Comparison of ENCODE assay signal across 24 mouse cellular contexts in the genomic region with DNA sequence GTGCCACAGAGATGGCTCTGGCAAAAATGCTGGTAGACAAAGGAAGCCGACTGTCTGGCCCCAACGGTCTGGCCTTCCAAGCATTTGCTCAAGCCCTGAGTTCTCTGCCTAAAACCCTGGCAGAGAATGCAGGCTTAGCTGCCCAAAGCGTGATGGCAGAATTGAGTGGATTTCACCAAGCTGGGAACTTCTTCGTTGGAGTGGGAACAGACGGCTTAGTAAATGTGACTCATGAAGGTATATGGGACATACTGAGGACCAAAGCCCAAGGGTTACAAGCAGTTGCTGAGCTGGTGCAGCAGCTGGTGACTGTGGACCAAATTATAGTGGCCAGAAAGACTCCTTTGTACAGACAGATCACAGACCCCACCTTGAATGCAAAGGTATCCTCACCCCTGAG. TPM values are rescaled to one million over a fixed set of nuclear protein-coding genes. Genes with fewer than 3 reads are reported as not detected.
DNase-seq lines count a peak whose midpoint lies in the region; ATAC-seq and TF ChIP-seq lines count a peak whose summit lies in the region.
"Had no signal": no experiment of that assay in that cellular context is flagged by ENCODE, and none has a peak within 500 bp of the region (broad histone marks: within the 10 kb centered on the region; RNA-seq: fewer than 3 reads in every experiment).

No protein-coding gene starts in this region.

- H3K4me3 ChIP-seq in intestine, embryonic 14.5 days (ENCODE audit: low read depth, low read length) = no peak overlapping the region
- H3K4me3 ChIP-seq in intestine, postnatal 0 days (ENCODE audit: low read depth, low read length) = no peak overlapping the region
- H3K4me3 ChIP-seq: embryonic facial prominence, embryonic 13.5 days; embryonic facial prominence, embryonic 15.5 days; erythroblast, embryonic 14.5 days; forebrain, embryonic 10.5 days; forebrain, embryonic 12.5 days had no signal

- peak; percentile 71 for DNase-seq in heart, adult 11 months
- DNase-seq in heart, adult 8-10 months (ENCODE audit: low spot score) = no peak
- DNase-seq in intestine, embryonic 14.5 days (ENCODE audit: low spot score) = peak; percentile 24
- DNase-seq: adrenal gland, adult 2 months; adrenal gland, postnatal 10 days; adrenal gland, postnatal 25 days; cerebellum, adult 11 months; cerebellum, adult 18-20 months; cerebellum, adult 9-10 months; cerebellum, postnatal 36 days; embryo, embryonic 11 days had no signal

- H3K4me2 ChIP-seq in intestine, embryonic 14.5 days (ENCODE audit: low read length) = no peak overlapping the region
- H3K4me2 ChIP-seq in intestine, postnatal 0 days (replicated peaks; ENCODE audit: low read depth) = no peak overlapping the region
- H3K4me2 ChIP-seq: embryonic facial prominence, embryonic 13.5 days; embryonic facial prominence, embryonic 15.5 days; forebrain, embryonic 12.5 days had no signal

- no peaks in the 10 kb centered on the region for H3K27me3 ChIP-seq in intestine, embryonic 14.5 days (replicated peaks; ENCODE audit: control insufficient read depth, insufficient read depth, low read length)
- H3K27me3 ChIP-seq in intestine, postnatal 0 days (replicated peaks; ENCODE audit: control insufficient read depth, insufficient read depth, low read length) = no peaks in the 10 kb centered on the region
- H3K27me3 ChIP-seq: embryonic facial prominence, embryonic 13.5 days; embryonic facial prominence, embryonic 15.5 days; forebrain, embryonic 12.5 days had no signal

- H3K9ac ChIP-seq in intestine, embryonic 14.5 days (ENCODE audit: low read length) = no peak overlapping the region
- no peak overlapping the region for H3K9ac ChIP-seq in intestine, postnatal 0 days (ENCODE audit: low read depth, low read length)
- H3K9ac ChIP-seq: embryonic facial prominence, embryonic 13.5 days; embryonic facial prominence, embryonic 15.5 days; forebrain, embryonic 12.5 days had no signal

- H3K4me1 ChIP-seq in intestine, embryonic 14.5 days (replicated peaks; ENCODE audit: control insufficient read depth, insufficient read depth, low read length) = no peaks in the 10 kb centered on the region
- no peaks in the 10 kb centered on the region for H3K4me1 ChIP-seq in intestine, postnatal 0 days (replicated peaks; ENCODE audit: control insufficient read depth, insufficient read depth, low read length)
- H3K4me1 ChIP-seq: embryonic facial prominence, embryonic 13.5 days; embryonic facial prominence, embryonic 15.5 days; forebrain, embryonic 10.5 days; forebrain, embryonic 12.5 days had no signal

- TF ChIP-seq CTCF in intestine, postnatal 0 days (IDR thresholded peaks at IDR 0.05; ENCODE audit: low read depth) = no peak

- no peak overlapping the region for H3K27ac ChIP-seq in intestine, embryonic 14.5 days (ENCODE audit: low read depth)
- no peak overlapping the region for H3K27ac ChIP-seq in intestine, postnatal 0 days (ENCODE audit: low read depth, low read length)
- H3K27ac ChIP-seq: embryonic facial prominence, embryonic 13.5 days; embryonic facial prominence, embryonic 15.5 days; forebrain, embryonic 10.5 days; forebrain, embryonic 12.5 days had no signal

- ATAC-seq in intestine, embryonic 14.5 days (replicated peaks; ENCODE audit: low FRiP score, low TSS enrichment, low read depth) = no peak
- ATAC-seq in intestine, postnatal 0 days = no peak
- ATAC-seq: forebrain, embryonic 14.5 days; forebrain, embryonic 16.5 days had no signal

- no peaks in the 10 kb centered on the region for H3K9me3 ChIP-seq in intestine, embryonic 14.5 days (ENCODE audit: control insufficient read depth, low read length)
- no peaks in the 10 kb centered on the region for H3K9me3 ChIP-seq in intestine, postnatal 0 days (ENCODE audit: control insufficient read depth)
- H3K9me3 ChIP-seq: embryonic facial prominence, embryonic 13.5 days; embryonic facial prominence, embryonic 15.5 days; forebrain, embryonic 10.5 days; forebrain, embryonic 12.5 days had no signal

- 83% methylated on average over 5 of the region's 5 CpGs for WGBS in intestine, embryonic 14.5 days
- 83% methylated on average over 5 of the region's 5 CpGs for WGBS in intestine, postnatal 0 days

- no peaks in the 10 kb centered on the region for H3K36me3 ChIP-seq in intestine, embryonic 14.5 days (ENCODE audit: control insufficient read depth, insufficient read depth, low read length)
- no peaks in the 10 kb centered on the region for H3K36me3 ChIP-seq in intestine, postnatal 0 days (ENCODE audit: control insufficient read depth, insufficient read depth)
- H3K36me3 ChIP-seq: embryonic facial prominence, embryonic 13.5 days; embryonic facial prominence, embryonic 15.5 days; forebrain, embryonic 10.5 days; forebrain, embryonic 12.5 days had no signal

RNA-seq across cellular contexts. Expression of gene Cct8l1, which starts 1.7 kb away (rescaled TPM):
- total RNA-seq in heart, adult 8-10 months (2022) = under 1 TPM in 1 of 4 experiments, not detected in 3; 0.12 TPM
- polyA plus RNA-seq in intestine, embryonic 14.5 days (2014; fragmentation: Nextera tagmentation; extraction: Ambion mirVana) = not detected in 2 replicates
- 0.09 and 0.26 TPM in 2 replicates for polyA plus RNA-seq in intestine, postnatal 0 days (2015; fragmentation: Nextera tagmentation; extraction: Ambion mirVana)
- total RNA-seq: adrenal gland, adult 2 months; adrenal gland, postnatal 10 days; adrenal gland, postnatal 25 days; adrenal gland, postnatal 4 days; common myeloid progenitor, adult 5-6 weeks; MEL had no signal
- polyA plus RNA-seq: adrenal gland, adult 2 months; C2C12; embryonic facial prominence, embryonic 11.5 days; embryonic facial prominence, embryonic 13.5 days; embryonic facial prominence, embryonic 15.5 days; erythroblast, embryonic 14.5 days; forebrain, embryonic 10.5 days; forebrain, embryonic 14.5 days; forebrain, embryonic 16.5 days had no signal

RNA-seq across cellular contexts. Expression of gene Kmt2c, which starts 19.0 kb away (rescaled TPM):
- total RNA-seq in heart, adult 8-10 months (2022) = 10 to 100 TPM; 40.1 to 47.0 (median 44.4) TPM
- 19.7 and 20.7 TPM in 2 replicates for polyA plus RNA-seq in intestine, embryonic 14.5 days (2014; fragmentation: Nextera tagmentation; extraction: Ambion mirVana)
- polyA plus RNA-seq in intestine, postnatal 0 days (2015; fragmentation: Nextera tagmentation; extraction: Ambion mirVana) = 7.0 and 7.7 TPM in 2 replicates
